Mouse (Mus musculus): ENCODE measurements around the gene Tgm2.

DNA sequence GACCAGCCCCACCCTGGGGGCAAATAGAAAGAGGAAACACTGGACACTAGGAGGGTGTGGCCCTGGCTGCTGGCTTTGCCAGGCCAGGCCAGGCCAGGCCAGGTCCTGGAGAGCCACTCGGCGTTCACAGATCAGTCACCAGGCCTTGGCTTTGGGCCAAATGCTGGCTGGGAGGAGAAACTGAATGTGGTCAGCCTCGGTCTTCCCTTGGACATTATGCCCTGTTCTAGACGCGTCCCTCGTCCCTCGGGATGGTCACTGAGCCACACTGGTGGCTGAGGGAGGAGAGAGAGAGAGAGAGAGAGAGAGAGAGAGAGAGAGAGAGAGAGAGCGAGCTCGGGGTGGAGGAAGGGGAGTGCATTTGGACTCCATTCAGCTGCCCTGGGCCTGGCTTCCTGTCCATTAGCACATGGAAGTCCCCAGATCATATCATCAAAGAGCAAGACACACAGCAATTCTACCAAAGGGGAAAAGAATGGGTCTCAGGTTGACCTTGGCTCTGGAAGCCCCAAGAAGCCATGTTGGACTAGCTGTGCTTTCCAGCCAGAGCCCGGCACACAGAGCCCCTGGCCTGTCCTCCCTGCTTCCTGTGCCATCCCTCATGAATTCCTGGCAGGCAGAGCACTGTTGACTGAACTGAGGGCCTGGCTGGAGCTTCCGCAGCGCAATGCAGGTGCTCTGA is 24.4 kb downstream of the Tgm2 start:
- TF ChIP-seq CTCF (IDR thresholded peaks at IDR 0.05; ENCODE audit: extremely low read depth, insufficient read depth, insufficient read length, insufficient replicate concordance) (no peak), POLR2A (IDR thresholded peaks at IDR 0.05; ENCODE audit: low read depth, low read length) (no peak)
